Mouse (Mus musculus): ENCODE measurements at regions not wholly inside any gene's neighbourhood (a gene's known extent, or its start where the extent isn't known, plus 50 kb on each side); places are given as distances from the start of the nearest gene placed in this dataset.

DNA sequence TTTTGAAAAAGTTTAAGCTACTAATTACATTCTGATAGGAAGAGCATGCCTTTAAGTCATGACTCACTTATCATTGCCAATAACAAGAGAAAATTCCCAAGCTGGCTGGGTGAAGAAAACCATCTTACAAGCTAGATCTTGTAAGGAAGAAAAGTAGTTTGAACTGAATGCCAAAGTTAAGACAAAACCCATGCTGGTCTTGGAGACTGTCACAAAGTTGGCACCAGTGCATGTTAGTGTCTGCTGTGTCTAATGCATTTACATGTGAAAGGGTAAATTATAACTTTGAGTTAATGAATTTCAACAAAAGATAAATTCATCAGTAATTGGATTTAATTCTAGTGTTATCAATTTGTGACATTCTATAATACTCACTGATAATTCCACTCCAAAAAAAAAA, 533.6 kb upstream of the Fam241a start:
- no peak for DNase-seq (ENCODE audit: low read depth, low spot score)

DNA sequence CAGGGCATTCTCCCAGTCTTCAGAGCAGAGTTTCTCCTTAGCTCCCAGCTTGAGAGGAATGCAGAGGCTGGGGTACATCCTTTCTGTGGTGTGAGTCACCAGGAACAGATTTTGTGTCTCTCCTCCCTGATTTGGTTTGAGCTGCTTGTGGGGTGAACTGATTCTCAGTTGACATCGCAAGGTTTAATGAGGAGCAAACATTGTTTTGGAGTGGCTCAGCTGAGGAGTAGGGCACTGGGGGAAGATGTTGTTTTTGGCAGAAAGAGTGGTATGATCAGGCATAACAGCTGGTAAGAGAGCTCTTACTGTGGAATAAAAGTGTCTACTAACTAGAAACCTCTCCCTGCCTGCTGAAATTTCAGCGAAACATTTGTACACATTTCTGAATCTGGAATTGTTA, 519.4 kb upstream of the Fam241a start:
- no peak for DNase-seq (ENCODE audit: low read depth, low spot score)

DNA sequence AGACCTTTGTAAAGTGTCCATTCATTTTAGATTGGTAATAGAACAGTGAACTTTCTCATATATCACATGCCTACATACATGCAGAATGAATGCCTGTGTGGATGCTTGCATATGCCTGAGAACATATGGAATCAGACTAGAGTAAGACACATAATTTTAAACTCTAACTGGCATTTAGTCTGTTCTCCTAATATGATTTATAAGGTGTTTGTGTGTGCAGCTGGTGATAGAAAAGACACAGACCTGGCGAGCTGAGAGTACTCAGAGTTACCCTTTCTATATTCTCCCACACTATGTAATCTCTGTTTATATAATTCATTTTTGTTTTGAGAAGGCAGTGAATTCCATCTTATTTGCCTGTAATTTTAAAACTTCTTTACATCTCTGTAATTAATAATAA, 517.4 kb upstream of the Fam241a start:
- DNase-seq (ENCODE audit: low read depth, low spot score), result no peak

DNA sequence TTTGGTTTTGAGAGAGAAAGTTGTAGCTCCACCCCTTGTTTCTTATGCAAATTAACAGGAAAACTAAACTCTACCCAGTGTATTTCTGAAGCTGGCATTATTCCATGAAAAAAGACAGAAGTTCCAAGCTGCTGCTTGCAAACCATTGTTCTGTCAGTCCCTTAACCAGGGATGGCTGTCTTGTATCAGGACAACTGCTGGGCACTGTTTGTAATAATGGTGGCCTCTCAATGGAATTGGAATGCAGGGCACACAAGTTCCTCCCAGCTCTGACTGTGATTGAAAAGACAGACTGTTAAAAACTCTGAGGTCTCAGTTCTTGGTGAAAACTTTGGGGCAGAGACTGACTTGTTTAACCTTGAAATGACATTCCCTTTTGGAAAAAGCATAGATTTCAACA, 516.0 kb upstream of the Fam241a start:
- peak; percentile 3 for DNase-seq (ENCODE audit: low read depth, low spot score)

DNA sequence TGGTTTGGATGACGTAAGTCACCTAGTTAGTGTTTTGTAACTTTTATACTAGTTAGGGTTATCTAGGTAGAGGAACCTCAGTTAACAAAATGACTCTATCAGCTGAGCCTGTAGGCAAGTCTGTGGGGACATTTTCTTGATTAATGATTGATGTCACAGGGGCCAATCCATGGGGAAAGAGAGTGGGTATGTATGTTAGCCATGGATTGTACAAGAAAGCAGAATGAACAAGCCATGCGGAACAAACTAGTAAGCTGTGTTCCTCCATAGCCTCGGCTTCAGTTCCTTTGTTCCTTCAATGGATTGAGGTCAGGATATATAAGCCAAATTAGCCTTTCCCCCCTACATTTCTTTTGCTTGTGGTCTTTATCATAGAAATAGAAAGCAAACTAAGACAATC, 498.7 kb upstream of the Fam241a start:
- DNase-seq (ENCODE audit: low read depth, low spot score), result no peak

DNA sequence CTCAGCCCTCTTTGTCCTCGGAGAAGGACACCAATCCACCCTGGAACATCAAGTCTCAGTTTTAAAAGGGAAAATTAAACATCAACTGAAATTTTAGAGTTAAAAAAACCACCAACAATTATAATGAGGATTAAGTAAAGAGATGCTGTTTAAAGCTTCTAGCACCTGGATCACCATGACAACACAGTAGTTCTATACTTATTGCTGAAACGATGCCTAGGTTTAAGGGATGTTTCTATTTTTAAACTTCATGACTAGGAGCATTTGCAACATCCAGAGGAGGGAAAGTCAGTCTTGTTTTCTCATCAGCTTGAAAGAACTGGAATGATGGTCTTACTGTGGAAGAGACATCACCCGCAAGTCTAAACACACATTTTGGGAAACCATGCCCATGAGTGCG, 484.5 kb upstream of the Fam241a start:
- no peak for DNase-seq (ENCODE audit: low read depth, low spot score)

DNA sequence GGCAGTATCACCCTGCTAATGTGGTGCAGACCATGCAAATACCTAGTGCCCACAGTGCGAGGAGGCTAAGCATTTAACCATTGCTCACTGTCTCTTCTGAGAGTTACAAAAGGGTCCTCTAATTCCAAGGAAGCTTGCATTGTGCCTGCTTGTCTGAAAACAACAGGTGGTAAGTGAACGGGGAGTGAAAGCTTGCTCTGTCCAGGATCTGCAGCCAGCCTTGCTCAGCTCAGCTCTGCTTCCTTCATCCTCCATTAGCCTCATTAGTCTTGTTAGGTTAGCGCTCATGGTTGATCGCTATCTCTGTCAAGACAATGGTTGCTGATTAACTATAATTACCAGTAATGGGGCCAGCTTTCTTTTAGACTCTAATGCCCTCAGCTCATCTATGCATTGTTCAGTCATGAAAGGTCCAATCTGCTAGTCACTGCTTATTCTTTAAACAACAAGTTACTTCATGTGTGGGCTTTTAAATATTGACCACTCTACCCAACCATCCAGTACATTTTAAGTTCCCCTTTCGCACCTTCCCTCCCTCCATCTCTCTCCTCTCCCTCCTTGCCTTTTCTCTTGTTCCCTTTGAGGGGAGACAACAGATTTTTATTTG, 473.5 kb upstream of the Fam241a start:
- peak; percentile 4 for DNase-seq (ENCODE audit: low read depth, low spot score)

DNA sequence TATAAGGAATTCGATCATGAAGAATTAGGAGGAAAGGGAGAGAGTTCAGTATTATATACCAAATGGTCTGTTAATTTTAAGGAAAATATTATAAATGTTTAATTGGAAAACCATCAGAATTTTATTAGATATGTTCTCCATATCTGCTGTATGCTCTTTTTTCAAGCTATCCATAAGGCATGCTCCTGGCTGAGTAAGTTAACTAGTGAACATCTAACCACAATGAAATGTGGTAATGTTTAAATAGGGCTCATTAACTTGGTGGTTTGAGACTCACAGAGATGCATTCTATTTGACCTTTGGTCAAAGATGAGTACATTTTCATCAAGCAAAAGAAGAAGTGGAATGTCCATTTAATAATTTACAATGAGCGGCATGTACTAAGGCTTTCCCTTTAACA, 466.2 kb upstream of the Fam241a start:
- DNase-seq (ENCODE audit: low read depth, low spot score), result no peak

DNA sequence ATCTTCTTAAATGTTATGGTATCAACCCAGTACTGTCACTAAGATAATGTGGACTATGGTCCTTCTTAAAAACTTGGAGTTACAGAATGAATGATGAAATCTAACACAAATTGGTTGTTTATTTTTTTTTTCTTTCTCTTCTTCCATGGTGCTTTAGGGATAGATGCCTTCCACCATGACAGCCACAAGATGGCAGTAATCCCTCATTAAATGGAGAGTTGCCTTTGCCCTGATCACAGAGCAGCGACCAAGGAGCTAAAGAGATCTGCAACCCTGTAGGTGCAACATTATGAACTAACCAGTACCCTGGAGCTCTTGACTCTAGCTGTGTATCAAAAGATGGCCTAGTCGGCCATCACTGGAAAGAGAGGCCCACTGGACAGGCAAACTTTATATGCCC, 453.0 kb upstream of the Fam241a start:
- DNase-seq (ENCODE audit: low read depth, low spot score), result peak; percentile 56

DNA sequence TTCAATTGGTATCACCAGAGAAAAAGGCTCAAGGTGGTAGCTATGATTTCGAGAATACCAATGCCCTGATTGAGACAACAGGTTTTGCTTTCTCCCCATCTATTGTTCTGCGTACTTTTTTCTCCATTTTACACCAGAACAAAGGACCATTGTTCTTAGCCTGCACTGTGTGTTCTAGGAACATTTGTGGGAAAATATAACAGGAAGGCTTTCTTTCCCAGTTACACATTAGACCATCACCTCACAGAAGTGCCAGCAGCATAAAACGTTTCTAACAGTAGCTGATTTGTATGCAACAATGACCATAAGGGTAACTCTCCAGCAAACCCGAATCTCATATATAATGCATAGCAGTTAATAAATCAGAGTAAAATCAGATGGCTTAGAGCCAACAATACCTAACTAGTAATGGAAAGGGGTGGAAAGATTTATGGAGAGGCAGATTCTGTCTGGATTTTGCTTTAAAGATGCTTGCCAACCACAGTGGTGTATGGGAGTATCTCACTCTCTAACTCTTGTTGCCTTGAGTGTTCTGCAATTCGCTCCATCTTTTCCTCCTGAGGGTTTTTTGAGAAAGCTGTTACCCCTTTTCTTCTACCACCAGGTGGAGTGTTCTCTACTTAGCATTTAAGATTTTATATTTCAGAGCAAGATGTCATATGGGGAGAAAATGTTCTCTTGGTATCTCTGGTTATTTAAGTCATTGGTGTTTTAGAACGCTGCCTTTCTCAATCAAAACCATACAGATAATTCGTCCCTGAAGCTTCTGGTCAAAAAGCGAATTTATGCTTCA, 451.9 kb upstream of the Fam241a start:
- peak; percentile 2 for DNase-seq (ENCODE audit: low read depth, low spot score)

DNA sequence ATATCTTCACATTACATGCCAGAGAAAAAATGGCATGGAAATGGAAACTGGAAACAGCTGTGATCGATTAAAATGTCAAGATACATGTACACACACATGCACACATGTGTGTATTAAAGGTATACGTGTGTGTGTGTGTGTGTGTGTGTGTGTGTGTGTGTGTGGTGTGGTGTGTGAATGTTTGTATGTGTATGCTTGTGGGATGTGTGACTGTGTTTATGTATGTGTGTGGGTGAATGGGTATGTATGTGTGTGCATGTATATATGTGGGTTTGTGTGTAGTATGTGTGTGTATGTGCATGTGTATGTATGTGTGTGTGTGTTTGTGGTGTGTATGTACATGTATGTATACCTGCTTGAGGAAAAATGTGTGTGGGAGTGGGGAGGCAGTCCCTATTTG, 441.4 kb upstream of the Fam241a start:
- no peak for DNase-seq (ENCODE audit: low read depth, low spot score)

DNA sequence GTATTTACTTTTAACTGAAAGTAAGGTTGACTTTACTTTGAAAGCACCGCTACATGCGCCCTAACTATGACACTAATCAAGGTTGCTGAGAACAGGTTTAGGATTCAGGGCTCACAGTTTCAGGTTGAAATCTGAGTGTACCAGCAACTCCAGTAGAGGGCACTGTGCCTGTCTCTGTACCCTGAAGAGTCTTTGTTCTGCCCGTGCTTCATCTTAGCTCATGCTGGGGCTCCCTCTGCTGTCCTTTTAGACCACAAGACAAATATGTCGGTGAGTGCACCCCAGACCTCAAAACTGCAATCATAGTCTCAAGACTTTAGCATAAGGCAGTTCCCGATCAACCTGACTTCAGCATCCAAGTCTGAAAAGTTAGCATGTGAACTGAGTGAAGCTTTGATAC, 440.9 kb upstream of the Fam241a start:
- peak; percentile 89 for DNase-seq (ENCODE audit: low read depth, low spot score)

DNA sequence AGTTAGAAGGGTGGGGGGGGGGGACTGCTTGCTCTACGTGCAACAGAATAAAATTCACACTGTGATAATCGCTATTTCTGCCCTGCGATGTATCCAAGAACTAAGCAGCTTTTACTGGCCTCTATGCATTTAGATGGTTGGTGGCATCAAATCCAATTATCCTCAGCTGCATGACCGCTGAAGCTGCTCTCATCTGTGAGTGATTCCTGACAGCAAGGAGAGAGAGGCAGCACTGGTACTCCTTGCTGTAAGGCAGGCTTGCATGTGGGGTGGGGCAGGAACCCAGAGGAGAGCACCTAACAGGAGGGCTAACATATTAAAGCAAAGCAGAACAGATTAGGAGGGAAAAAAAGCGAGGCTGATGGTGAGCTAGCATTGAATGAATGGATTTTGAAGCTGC, 431.6 kb upstream of the Fam241a start:
- no peak for DNase-seq (ENCODE audit: low read depth, low spot score)

DNA sequence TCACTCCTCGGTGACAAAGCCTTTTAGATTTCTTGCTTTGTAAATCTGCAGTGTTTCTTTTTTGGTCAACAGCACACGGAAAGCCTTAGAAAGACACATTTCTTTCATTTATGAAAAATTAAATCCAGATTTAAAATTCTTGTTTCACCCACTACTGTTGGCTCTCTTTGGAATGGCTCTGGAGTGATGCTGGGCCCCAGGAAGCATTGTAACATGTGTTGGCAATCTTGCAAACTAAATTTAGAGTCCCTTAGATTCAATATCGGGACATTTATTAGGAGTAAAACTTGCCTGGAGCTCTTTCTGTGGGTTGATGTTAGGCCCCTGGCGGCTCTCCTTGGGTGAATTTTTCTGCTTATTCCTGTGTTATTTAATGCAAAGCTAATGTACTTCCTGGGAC, 405.2 kb upstream of the Fam241a start:
- DNase-seq (ENCODE audit: low read depth, low spot score), result no peak

DNA sequence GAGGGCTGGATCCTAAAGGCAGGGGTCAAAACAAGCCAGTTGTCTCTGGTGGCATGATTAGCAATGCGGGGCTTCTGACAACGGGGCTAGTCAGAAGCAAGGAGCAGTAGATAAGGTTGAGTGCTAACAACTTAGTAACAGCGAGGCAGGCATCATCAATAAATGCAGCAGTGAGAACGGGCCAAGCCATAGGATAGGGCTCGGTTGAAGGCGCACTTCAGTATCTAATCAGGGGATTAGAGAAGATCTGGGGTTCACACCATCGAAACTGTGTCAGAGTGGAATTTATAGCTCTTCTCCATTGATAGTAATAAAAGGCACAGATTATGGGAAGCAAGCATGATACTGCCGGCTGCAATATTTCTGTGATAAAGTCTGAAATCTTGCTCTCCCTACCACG, 402.0 kb upstream of the Fam241a start:
- DNase-seq (ENCODE audit: low read depth, low spot score), result no peak

DNA sequence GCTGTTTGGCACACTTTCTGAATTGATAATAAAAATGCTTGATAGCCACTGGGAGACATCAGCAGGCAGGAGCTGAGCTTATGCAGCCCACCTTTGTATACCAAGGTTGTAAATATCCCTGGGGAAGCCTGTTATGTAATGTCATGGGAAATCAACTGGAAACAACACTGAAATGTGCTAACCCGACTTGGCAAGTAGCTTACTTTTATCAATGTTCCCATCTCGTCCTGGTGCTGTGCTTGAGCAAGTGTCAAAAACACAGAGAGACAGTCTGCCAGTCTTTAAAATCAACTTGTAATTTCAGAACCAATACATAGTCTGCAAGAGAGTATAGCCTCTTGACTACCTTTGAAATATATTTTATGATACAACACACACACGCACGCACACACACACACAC, 391.7 kb upstream of the Fam241a start:
- no peak for DNase-seq (ENCODE audit: low read depth, low spot score)

DNA sequence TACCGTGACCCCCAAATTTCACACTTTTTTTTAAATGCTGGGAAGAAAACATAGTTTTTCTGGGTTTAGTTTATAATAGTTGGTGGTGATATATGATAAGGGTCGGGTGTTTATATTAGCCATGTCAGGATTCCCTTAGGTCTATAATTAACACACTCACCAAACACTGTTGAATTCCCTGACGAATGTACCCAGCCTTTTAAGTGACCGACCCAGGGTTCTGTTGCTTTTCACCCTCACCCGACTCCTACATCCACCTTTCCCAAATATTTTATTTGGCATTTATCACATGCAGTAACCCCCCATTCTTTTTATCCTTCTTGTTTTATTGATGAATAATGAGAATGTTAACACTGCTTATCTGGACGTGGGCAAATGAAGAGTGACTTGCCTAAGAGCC, 389.1 kb upstream of the Fam241a start:
- no peak for DNase-seq (ENCODE audit: low read depth, low spot score)

DNA sequence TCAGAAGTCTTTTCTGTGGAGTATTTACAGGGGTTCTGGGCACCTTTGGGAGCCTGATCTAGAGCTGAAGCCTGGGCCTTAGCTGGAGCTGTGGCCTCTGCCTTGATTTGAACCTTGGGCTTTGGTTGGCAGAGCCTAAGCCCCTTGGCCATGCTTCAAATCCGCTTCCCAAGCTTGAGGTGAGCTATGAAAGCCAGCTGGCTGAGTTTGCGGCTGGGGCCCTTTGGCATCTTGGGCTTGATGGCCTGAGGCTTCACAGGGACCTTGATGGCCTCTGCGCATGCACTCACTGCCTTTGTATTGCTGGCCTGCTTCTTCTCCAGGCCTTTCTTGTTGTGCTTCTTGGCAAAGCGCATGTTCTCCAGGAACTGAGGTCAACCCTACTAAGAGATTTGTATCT, 384.5 kb upstream of the Fam241a start:
- DNase-seq (ENCODE audit: low read depth, low spot score), result no peak

DNA sequence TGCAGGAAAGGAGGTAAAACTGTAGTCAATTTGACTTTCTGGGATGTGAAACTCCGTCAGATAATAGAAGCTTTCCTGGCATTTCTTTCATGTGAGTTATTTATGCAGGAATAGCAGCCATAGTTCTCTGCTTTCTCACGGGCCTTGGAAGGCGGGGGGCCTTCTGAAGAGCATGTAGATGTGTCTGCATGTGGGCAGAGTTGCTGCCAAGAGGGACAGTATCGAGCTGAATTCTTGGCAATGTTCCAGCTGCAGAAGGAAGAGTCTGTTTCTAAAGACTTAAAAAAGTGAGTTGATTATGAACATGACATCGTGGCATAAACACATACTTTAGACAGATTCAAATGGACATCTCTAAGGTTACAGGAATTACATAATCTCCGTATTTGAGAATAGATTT, 374.5 kb upstream of the Fam241a start:
- no peak for DNase-seq (ENCODE audit: low read depth, low spot score)

DNA sequence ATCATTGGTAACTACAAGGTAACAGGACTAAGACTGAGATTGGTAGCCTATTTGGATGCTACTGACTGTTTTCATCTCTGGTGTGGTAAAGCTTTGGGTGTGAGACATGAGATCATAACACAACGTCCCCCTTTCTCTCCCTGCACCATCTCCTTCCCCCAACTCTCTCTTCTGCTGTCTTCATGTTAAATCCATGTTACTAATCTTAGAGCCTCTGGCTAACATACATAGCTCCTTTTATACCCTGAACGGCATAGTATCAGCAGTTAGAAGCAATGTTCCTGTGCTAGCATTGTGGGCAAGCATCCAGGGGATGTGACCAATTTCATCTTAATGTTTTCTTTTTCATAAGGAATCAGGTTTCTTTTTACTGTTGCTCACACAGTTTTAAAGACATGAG, 365.1 kb upstream of the Fam241a start:
- no peak for DNase-seq (ENCODE audit: low read depth, low spot score)

DNA sequence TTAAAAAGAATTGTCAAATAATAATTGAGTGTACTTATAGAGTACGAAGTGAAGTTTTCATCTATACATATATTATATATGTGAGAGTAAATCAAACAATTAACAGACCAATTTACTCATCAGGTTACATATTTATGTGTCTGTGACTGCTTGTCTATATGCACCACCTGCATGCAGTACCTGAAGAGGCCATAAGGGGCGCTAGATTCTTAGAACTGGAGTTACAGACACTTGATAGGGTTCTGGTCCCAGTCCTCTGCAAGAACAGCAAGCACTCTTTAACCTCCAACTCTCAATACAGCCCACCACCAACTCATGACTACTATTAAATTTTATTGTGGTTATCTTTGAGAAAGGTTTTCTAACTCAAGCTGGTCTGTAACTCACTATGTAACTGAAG, 351.7 kb upstream of the Fam241a start:
- peak; percentile 34 for DNase-seq (ENCODE audit: low read depth, low spot score)

DNA sequence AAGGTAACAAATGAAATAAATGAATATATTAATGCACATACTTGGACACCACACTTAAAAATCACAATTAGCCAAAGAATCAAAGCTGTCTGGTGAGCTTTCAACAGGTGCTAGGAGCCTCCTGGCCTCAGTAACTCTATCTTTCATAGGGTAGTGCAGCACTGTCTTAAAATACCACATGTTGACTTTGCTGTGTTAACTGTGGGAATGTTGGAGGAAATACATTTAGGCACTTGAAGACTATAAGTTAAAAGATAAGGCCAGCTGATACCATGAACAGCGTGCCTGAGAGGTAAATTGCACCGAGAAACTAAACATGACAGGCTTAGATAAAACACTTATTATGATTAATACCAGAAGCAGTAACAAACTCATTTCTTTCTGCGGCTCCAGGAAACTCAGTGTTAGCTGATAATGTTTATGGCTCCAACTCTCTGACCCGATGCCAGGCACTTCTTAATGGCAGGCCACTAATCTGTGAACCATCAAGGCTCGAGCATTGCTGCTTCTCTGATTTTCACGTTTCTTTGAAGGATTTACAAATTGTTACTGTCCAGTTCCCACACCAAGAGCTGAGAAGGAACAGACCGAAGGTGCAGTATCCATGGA, 343.8 kb upstream of the Fam241a start:
- no peak for DNase-seq (ENCODE audit: low read depth, low spot score)

DNA sequence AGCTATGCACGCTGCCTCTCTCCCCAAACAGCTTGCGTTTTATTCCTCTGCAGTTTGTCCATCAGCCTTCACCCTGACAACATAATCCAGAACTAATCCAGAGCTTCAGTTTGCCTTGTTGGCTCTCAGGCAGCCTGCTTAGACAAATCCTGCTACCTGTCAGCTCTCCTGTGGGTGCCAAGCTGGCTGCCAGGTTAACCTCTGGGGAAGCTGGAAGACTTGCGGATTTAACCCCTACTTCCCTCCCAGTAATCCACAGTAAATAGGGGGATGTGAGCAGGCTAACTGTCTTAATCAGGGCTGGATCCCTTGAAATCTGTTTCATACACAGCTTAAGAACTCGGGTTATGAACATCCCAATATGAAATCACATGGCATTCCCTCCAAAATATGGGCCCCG, 334.3 kb upstream of the Fam241a start:
- DNase-seq (ENCODE audit: low read depth, low spot score), result no peak

All from ES-CJ7 (cell line).